Comparison of ENCODE assay signal across 9 mouse cellular contexts in genomic region chr14:55105386-55105785, GRCm38 (mm10). TPM values are rescaled to one million over a fixed set of nuclear protein-coding genes. Genes with fewer than 3 reads are reported as not detected.
DNase-seq lines count a peak whose midpoint lies in the region; ATAC-seq and TF ChIP-seq lines count a peak whose summit lies in the region.
"Had no signal": no experiment of that assay in that cellular context is flagged by ENCODE, and none has a peak within 500 bp of the region (broad histone marks: within the 10 kb centered on the region; RNA-seq: fewer than 3 reads in every experiment).

No protein-coding gene starts in this region.

- no peaks in the 10 kb centered on the region for H3K9me3 ChIP-seq in forebrain, postnatal 0 days (ENCODE audit: low read length)

- peak overlapping the region; percentile 35 for H3K4me3 ChIP-seq in forebrain, postnatal 0 days (ENCODE audit: low read depth, low read length)
- H3K4me3 ChIP-seq in macrophage (ENCODE audit: inconsistent target), result peak overlapping the region; percentile 65

- peak overlapping the region; percentile 69 for H3K9ac ChIP-seq in forebrain, postnatal 0 days

- H3K4me1 ChIP-seq in forebrain, postnatal 0 days (ENCODE audit: insufficient read depth), result peaks cover 41% of the 10 kb centered on the region

- 6% methylated on average over 7 of the region's 7 CpGs for WGBS in forebrain, postnatal 0 days
- WGBS in macrophage (ENCODE audit: missing documents), result 14% methylated on average over 7 of the region's 7 CpGs

- no peak for TF ChIP-seq CTCF in forebrain, postnatal 0 days (IDR thresholded peaks at IDR 0.05; ENCODE audit: low read depth)

- peak overlapping the region; percentile 83 for H3K27ac ChIP-seq in forebrain, postnatal 0 days (ENCODE audit: low read depth, low read length)
- peak overlapping the region; percentile 75 for H3K27ac ChIP-seq in macrophage

- no peaks in the 10 kb centered on the region for H3K79me2 ChIP-seq in macrophage (ENCODE audit: inconsistent target)

- H3K27me3 ChIP-seq in forebrain, postnatal 0 days (ENCODE audit: insufficient read depth, low read length), result no peaks in the 10 kb centered on the region

- H3K4me2 ChIP-seq in forebrain, postnatal 0 days (ENCODE audit: low read depth), result peak overlapping the region; percentile 96

- H3K36me3 ChIP-seq in forebrain, postnatal 0 days (ENCODE audit: insufficient read depth), result peaks cover 5% of the 10 kb centered on the region; the same call in 1 of the 2 replicates
- H3K36me3 ChIP-seq in macrophage (ENCODE audit: inconsistent target), result peaks cover 39% of the 10 kb centered on the region

- DNase-seq in embryo, embryonic 10.5 days (ENCODE audit: low spot score), result peak; percentile 45
- DNase-seq in embryo, embryonic 9.5 days (ENCODE audit: extremely low spot score), result no peak
- peak; percentile 47 for DNase-seq in A20 (ENCODE audit: low read depth, low spot score)
- DNase-seq in forebrain, postnatal 0 days, result peak; percentile 58
- DNase-seq in cerebellum, adult 11-12 months, result no peak
- no peak for DNase-seq in ovary, postnatal 10 days (ENCODE audit: low spot score)
- DNase-seq in spleen, postnatal 4 days (ENCODE audit: low spot score in 2 of 2), result no peak

- no peak for ATAC-seq in forebrain, postnatal 0 days

RNA-seq across cellular contexts. Expression of gene Ap1g2, which starts 1.0 kb away (rescaled TPM):
- total RNA-seq in forebrain, postnatal 0 days (2014; rRNA removed), result 11.3 and 12.8 TPM in 2 replicates
- 4.2 and 5.5 TPM in 2 replicates for polyA plus RNA-seq in forebrain, postnatal 0 days (2015; fragmentation: Nextera tagmentation; extraction: Ambion mirVana)
- total RNA-seq in macrophage (2018; cell fraction: chromatin; rRNA removed), result 100 to 1,000 TPM in 18 of 26 experiments, 10 to 100 TPM in 8; 70.1 to 188 (median 129) TPM
- total RNA-seq in macrophage (2018; cell fraction: cytosol; rRNA removed), result 10 to 100 TPM; 24.0 to 43.2 (median 31.6) TPM
- total RNA-seq in macrophage (2018; cell fraction: nucleus; rRNA removed), result 100 to 1,000 TPM in 9 of 26 experiments, 10 to 100 TPM in 17; 38.0 to 144 (median 85.2) TPM
- polyA plus RNA-seq in macrophage (2018), result 18.1 to 20.8 TPM (median 18.4 TPM) in 3 replicates

RNA-seq across cellular contexts. Expression of gene Thtpa, which starts 10.8 kb away (rescaled TPM):
- 49.0 and 55.2 TPM in 2 replicates for total RNA-seq in forebrain, postnatal 0 days (2014; rRNA removed)
- polyA plus RNA-seq in forebrain, postnatal 0 days (2015; fragmentation: Nextera tagmentation; extraction: Ambion mirVana), result 47.2 and 48.0 TPM in 2 replicates
- total RNA-seq in macrophage (2018; cell fraction: chromatin; rRNA removed), result 1 to 10 TPM in 22 of 26 experiments, under 1 TPM in 4; 0.55 to 7.5 (median 1.6) TPM
- 1 to 10 TPM; 2.7 to 9.8 (median 4.9) TPM for total RNA-seq in macrophage (2018; cell fraction: cytosol; rRNA removed)
- 10 to 100 TPM in 2 of 26 experiments, 1 to 10 TPM in 24; 1.6 to 11.4 (median 3.7) TPM for total RNA-seq in macrophage (2018; cell fraction: nucleus; rRNA removed)
- polyA plus RNA-seq in macrophage (2018), result 6.1 to 8.7 TPM (median 8.1 TPM) in 3 replicates

RNA-seq across cellular contexts. Expression of gene Jph4, which starts 11.3 kb away (rescaled TPM):
- total RNA-seq in forebrain, postnatal 0 days (2014; rRNA removed), result 156 and 160 TPM in 2 replicates
- 47.4 and 55.3 TPM in 2 replicates for polyA plus RNA-seq in forebrain, postnatal 0 days (2015; fragmentation: Nextera tagmentation; extraction: Ambion mirVana)
- under 1 TPM in 1 of 26 experiments, not detected in 25; 0.19 TPM for total RNA-seq in macrophage (2018; cell fraction: chromatin; rRNA removed)
- under 1 TPM in 3 of 26 experiments, not detected in 23; under 0.01 to 0.10 (median 0.04) TPM for total RNA-seq in macrophage (2018; cell fraction: cytosol; rRNA removed)
- not detected for total RNA-seq in macrophage (2018; cell fraction: nucleus; rRNA removed)
- 0.05 TPM in 1 of 3 replicates, not detected in the others for polyA plus RNA-seq in macrophage (2018)
- total RNA-seq: liver, adult 2 months had no signal
- polyA plus RNA-seq: liver, adult 2 months had no signal

RNA-seq across cellular contexts. Expression of gene Zfhx2, which starts 13.3 kb away (rescaled TPM):
- total RNA-seq in forebrain, postnatal 0 days (2014; rRNA removed), result 8.9 and 11.1 TPM in 2 replicates
- polyA plus RNA-seq in forebrain, postnatal 0 days (2015; fragmentation: Nextera tagmentation; extraction: Ambion mirVana), result 2.7 and 7.5 TPM in 2 replicates
- total RNA-seq in macrophage (2018; cell fraction: chromatin; rRNA removed), result 10 to 100 TPM; 14.8 to 51.9 (median 22.9) TPM
- 1 to 10 TPM; 2.6 to 6.2 (median 3.8) TPM for total RNA-seq in macrophage (2018; cell fraction: cytosol; rRNA removed)
- total RNA-seq in macrophage (2018; cell fraction: nucleus; rRNA removed), result 10 to 100 TPM in 21 of 26 experiments, 1 to 10 TPM in 5; 6.8 to 37.1 (median 13.6) TPM
- polyA plus RNA-seq in macrophage (2018), result 2.1 to 2.9 TPM (median 2.7 TPM) in 3 replicates

Comparison
In these comparisons a context has a peak if more than half of its experiments do, and no peak if none do; other contexts are left out.
1. DNase-seq: peak in embryo, embryonic 10.5 days (single experiment), A20 (single experiment) and forebrain, postnatal 0 days (single experiment); none in embryo, embryonic 9.5 days (single experiment), cerebellum, adult 11-12 months (single experiment), ovary, postnatal 10 days (single experiment) and spleen, postnatal 4 days (0 of 2).
2. RNA of gene Jph4, which starts 11.3 kb away (polyA plus RNA-seq): 47.4 to 55.3 TPM in forebrain, postnatal 0 days; 0.05 TPM in macrophage; every median in the first group is over 10 times any median in the second.